Mouse (Mus musculus) forebrain, embryonic 13.5 days (tissue): ENCODE measurements around the gene Lhx1. TPM values are rescaled to one million over a fixed set of nuclear protein-coding genes. Genes with fewer than 3 reads are reported as not detected.

Source experiments
- ATAC-seq: fragments of 200-750 bp; cut with Nextera tagmentation; 2 replicates; pipeline ENCODE4 v1.8.0; 2017
- H3K27ac ChIP-seq: fragments of 300-500 bp; sonication (generic); 2 replicates; pipeline ENCODE4 v1.5.1; 2015; ENCODE audit warnings: inconsistent platforms, mild to moderate bottlenecking, moderate library complexity
- H3K27me3 ChIP-seq: fragments of 300-500 bp; sonication (generic); 2 replicates; pipeline ENCODE4 v1.6.1; 2015; ENCODE audit warnings: mild to moderate bottlenecking, inconsistent platforms
- H3K36me3 ChIP-seq: fragments of 300-500 bp; sonication (generic); 2 replicates; pipeline ENCODE4 v1.6.1; 2015; ENCODE audit warnings: mild to moderate bottlenecking, inconsistent platforms; ENCODE audit not compliant: poor library complexity, severe bottlenecking
- H3K4me1 ChIP-seq: fragments of 300-500 bp; sonication (generic); 2 replicates; pipeline ENCODE4 v1.6.1; 2015; ENCODE audit warnings: inconsistent platforms
- H3K4me2 ChIP-seq: fragments of 300-500 bp; sonication (generic); 2 replicates; pipeline ENCODE4 v1.6.1; 2015; ENCODE audit warnings: inconsistent platforms, mild to moderate bottlenecking, moderate library complexity
- H3K4me3 ChIP-seq: fragments of 300-500 bp; sonication (generic); 2 replicates; pipeline ENCODE4 v1.5.1; 2015; ENCODE audit warnings: mild to moderate bottlenecking, inconsistent platforms
- H3K9ac ChIP-seq: fragments of 300-500 bp; sonication (generic); 2 replicates; pipeline ENCODE4 v1.6.1; 2015; ENCODE audit warnings: mild to moderate bottlenecking, inconsistent platforms
- H3K9me3 ChIP-seq: fragments of 300-500 bp; sonication (generic); replicated peaks from 2 replicates; pipeline ENCODE4 v1.6.1; 2016; ENCODE audit warnings: inconsistent platforms
- WGBS: fragments of 180-500 bp; shearing (Covaris S2); methylation state at CpG from one replicate; pipeline ENCODE4 v1.1.7; 2015; 5-methylcytosine and 5-hydroxymethylcytosine counted together
- polyA plus RNA-seq: library from polyadenylated mRNA; unstranded; fragments of >200 nt; fragmentation: Nextera tagmentation; extraction: Ambion mirVana; gene quantifications from 2 replicates; pipeline ENCODE4 v1.2.1, GENCODE M21; 2015

Gene Lhx1
- polyA plus RNA-seq, result 7.6 and 8.2 TPM in 2 replicates

DNA sequence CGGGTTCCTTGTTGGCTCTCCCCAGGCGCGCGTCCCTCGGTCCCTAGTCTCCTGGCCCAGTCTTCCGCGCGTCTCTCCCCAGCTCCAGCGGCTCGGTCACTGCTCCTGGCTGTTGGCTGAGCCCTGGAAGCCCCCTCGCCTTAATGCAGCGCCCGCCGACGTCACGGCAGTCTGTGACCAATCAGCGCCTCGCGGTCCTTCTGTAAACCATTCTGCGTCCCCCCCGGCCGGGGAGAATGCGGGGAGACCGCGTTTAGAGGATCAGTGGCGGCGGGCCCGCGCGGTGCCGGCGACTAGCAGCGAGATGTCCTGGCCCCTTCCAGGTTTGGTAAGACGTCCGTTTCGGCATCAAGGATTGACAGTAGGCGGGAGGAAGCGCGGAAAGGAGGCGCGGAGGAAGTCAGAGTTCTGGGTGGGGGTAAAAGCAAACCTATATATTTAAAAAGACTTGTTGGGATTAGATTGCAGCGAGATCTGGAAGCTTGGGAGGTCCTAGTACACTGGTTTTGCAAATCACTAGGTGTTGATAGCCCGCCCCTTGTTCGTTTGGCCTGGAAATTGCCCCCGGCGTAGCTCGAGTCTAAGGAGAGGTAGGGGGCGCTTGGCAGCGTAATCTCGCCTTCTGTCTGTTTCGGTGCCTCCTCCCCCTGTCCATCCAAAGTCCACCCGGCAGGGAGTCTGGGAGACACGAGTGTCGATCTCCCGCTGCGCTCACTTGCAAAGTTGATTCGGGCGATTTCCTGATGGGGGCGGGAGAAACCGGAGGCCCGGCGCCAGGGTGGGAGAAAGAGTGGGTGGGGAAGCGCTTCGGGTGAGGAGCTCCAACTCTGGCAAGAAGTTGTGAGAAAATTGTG is at the start of gene Lhx1:
Gene Lhx1 (minus strand): TSS at position 115 of the 854 bp plus-strand sequence.
- no peaks in the 10 kb centered on the region for H3K36me3 ChIP-seq
- no peak within 1 kb of the TSS; the same call in 1 of the 2 replicates for H3K27ac ChIP-seq
- H3K9me3 ChIP-seq, result no peaks in the 10 kb centered on the region
- peaks cover 51% of the 10 kb centered on the region for H3K4me1 ChIP-seq
- H3K27me3 ChIP-seq, result peaks cover 100% of the 10 kb centered on the region
- ATAC-seq, result peak; percentile 74
- H3K4me3 ChIP-seq, result peak within 1 kb of the TSS; percentile 46
- H3K9ac ChIP-seq, result peak within 1 kb of the TSS; percentile 55
- WGBS, result under 1% methylated on average over 64 of the region's 64 CpGs
- H3K4me2 ChIP-seq, result peak within 1 kb of the TSS; percentile 70

DNA sequence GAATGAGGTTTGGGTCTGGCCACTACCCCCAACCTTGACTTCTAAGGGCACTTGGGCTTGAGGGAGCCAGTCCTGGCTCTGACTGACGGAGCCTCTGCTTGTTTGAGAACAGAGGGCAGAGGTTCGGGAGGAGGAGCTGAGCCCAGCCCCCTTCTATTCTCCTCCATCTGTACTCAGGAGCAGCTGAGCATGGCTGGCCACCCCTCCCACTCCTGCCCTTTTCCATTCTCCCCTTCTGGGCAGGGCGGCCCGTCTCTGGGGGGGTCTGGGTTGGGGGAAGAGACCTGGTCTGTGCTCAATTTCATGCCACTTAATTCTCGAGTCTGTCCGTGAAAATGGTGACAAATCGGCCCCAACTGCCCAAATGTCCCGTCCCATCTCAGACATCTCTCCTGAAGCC is 49.5 kb upstream of the Lhx1 start:
- ATAC-seq, result no peak
- Histone ChIP-seq H3K4me3 (no peak overlapping the region), H3K27me3 (peaks cover 39% of the 10 kb centered on the region), H3K4me1 (peaks cover 46% of the 10 kb centered on the region), H3K9ac (no peak overlapping the region), H3K4me2 (no peak overlapping the region), H3K27ac (no peak overlapping the region), H3K9me3 (no peaks in the 10 kb centered on the region), H3K36me3 (no peaks in the 10 kb centered on the region)
- 34% methylated on average over 8 of the region's 8 CpGs for WGBS

- WGBS, result 41% methylated on average over 8 of the region's 8 CpGs
- no peak for ATAC-seq
- Histone ChIP-seq H3K9me3 (no peaks in the 10 kb centered on the region), H3K4me1 (peaks cover 44% of the 10 kb centered on the region), H3K9ac (no peak overlapping the region), H3K27ac (no peak overlapping the region), H3K4me2 (no peak overlapping the region), H3K36me3 (no peaks in the 10 kb centered on the region), H3K27me3 (peaks cover 38% of the 10 kb centered on the region), H3K4me3 (no peak overlapping the region)
Observed at GRCm38 (mm10) chr11:84573637-84574036, 48.3 kb upstream of the Lhx1 start.

- Histone ChIP-seq H3K4me2 (0 out of 2 replicates have a peak overlapping the region, but pooled peaks have one; percentile 8), H3K4me1 (peaks cover 38% of the 10 kb centered on the region), H3K9me3 (no peaks in the 10 kb centered on the region), H3K27ac (peak overlapping the region; percentile 36), H3K27me3 (peaks cover 42% of the 10 kb centered on the region), H3K36me3 (no peaks in the 10 kb centered on the region), H3K4me3 (no peak overlapping the region), H3K9ac (no peak overlapping the region)
- WGBS, result 68% methylated on average over 5 of the region's 5 CpGs
- no peak; the same call in 1 of the 2 replicates for ATAC-seq
Observed at GRCm38 (mm10) chr11:84570812-84571211, 45.5 kb upstream of the Lhx1 start.

GRCm38 (mm10) chr11:84570392-84570791 is 45.1 kb upstream of the Lhx1 start:
- H3K27me3 ChIP-seq, result peaks cover 42% of the 10 kb centered on the region
- H3K9ac ChIP-seq, result no peak overlapping the region
- peak overlapping the region; percentile 36 for H3K27ac ChIP-seq

GRCm38 (mm10) chr11:84569052-84569751 is 43.9 kb upstream of the Lhx1 start:
- H3K27me3 ChIP-seq, result peaks cover 39% of the 10 kb centered on the region
- H3K27ac ChIP-seq, result peak overlapping the region; percentile 27; the same call in 1 of the 2 replicates
- no peak overlapping the region for H3K4me2 ChIP-seq
- no peak overlapping the region for H3K4me3 ChIP-seq
- peaks cover 30% of the 10 kb centered on the region for H3K4me1 ChIP-seq
- WGBS, result 60% methylated on average over 7 of the region's 8 CpGs
- H3K9ac ChIP-seq, result no peak overlapping the region
- H3K36me3 ChIP-seq, result no peaks in the 10 kb centered on the region
- no peaks in the 10 kb centered on the region for H3K9me3 ChIP-seq
- no peak for ATAC-seq

More at GRCm38 (mm10) chr11:84570392-84570791, 45.1 kb upstream of the Lhx1 start:
- H3K4me3 ChIP-seq, result no peak overlapping the region
- WGBS, result 62% methylated on average over 12 of the region's 12 CpGs
- no peaks in the 10 kb centered on the region for H3K36me3 ChIP-seq
- H3K4me2 ChIP-seq, result 0 out of 2 replicates have a peak overlapping the region, but pooled peaks have one; percentile 8
- no peaks in the 10 kb centered on the region for H3K9me3 ChIP-seq
- peaks cover 38% of the 10 kb centered on the region for H3K4me1 ChIP-seq
- ATAC-seq, result peak; percentile 77

GRCm38 (mm10) chr11:84568482-84568881 is 43.1 kb upstream of the Lhx1 start:
- H3K9ac ChIP-seq, result no peak overlapping the region
- no peak overlapping the region for H3K4me2 ChIP-seq
- 50% methylated on average over 5 of the region's 5 CpGs for WGBS
- H3K27ac ChIP-seq, result peak overlapping the region; percentile 57
- ATAC-seq, result peak; percentile 63; the same call in 1 of the 2 replicates
- no peak overlapping the region for H3K4me3 ChIP-seq
- peaks cover 28% of the 10 kb centered on the region for H3K4me1 ChIP-seq
- peaks cover 41% of the 10 kb centered on the region for H3K27me3 ChIP-seq
- no peaks in the 10 kb centered on the region for H3K36me3 ChIP-seq
- H3K9me3 ChIP-seq, result no peaks in the 10 kb centered on the region

DNA sequence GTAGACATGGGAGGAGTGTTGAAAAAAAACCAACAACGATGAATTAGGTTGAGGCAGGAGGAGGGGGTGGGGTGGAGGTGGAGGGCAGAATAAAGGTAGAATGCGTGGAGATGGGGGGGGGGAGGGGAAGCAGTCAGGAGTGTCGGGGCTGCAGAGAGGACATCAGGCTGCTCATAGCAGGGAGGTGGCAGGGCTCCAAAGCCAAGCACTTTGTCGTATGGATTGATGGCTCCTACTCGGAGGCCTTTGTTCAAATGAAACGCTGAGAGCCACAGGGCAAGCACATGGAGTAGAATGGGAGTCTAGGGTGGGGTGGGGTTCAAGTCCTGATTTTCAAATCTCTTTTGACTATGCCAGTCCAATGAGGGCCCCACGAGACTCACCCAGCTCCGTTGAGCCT is 41.4 kb upstream of the Lhx1 start:
- peaks cover 52% of the 10 kb centered on the region for H3K27me3 ChIP-seq
- WGBS, result 40% methylated on average over 8 of the region's 8 CpGs
- H3K4me2 ChIP-seq, result no peak overlapping the region

DNA sequence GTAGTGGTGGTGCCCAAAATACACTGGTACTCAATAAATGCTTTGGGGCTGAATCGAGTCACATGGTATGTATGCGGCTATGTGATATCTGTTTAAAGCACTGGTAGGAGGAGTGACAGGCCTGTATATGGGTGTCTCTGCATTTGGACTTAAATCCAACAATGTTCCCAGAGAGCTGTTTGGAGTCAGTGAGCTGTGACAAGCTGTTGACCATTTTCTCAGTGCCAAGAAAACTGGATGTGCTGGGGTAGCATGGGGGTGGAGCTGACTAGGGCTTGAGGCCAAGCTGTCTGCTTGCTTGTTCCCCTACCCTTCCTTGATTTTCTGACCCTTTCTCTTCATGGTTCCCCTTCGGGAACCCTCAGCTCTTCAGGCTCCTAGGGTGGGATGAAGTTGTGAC is 39.9 kb upstream of the Lhx1 start:
- no peak overlapping the region for H3K4me2 ChIP-seq
- no peak overlapping the region for H3K9ac ChIP-seq
- H3K9me3 ChIP-seq, result no peaks in the 10 kb centered on the region
- no peak overlapping the region for H3K4me3 ChIP-seq
- H3K4me1 ChIP-seq, result peaks cover 39% of the 10 kb centered on the region
- peaks cover 65% of the 10 kb centered on the region for H3K27me3 ChIP-seq
- H3K36me3 ChIP-seq, result no peaks in the 10 kb centered on the region
- no peak overlapping the region for H3K27ac ChIP-seq
- ATAC-seq, result no peak
- 86% methylated on average over 3 of the region's 3 CpGs for WGBS

More for the DNA sequence above, 41.4 kb upstream of the Lhx1 start:
- Histone ChIP-seq H3K9ac (no peak overlapping the region), H3K4me1 (peaks cover 43% of the 10 kb centered on the region), H3K36me3 (no peaks in the 10 kb centered on the region), H3K4me3 (no peak overlapping the region), H3K27ac (no peak overlapping the region), H3K9me3 (no peaks in the 10 kb centered on the region)
- no peak for ATAC-seq

DNA sequence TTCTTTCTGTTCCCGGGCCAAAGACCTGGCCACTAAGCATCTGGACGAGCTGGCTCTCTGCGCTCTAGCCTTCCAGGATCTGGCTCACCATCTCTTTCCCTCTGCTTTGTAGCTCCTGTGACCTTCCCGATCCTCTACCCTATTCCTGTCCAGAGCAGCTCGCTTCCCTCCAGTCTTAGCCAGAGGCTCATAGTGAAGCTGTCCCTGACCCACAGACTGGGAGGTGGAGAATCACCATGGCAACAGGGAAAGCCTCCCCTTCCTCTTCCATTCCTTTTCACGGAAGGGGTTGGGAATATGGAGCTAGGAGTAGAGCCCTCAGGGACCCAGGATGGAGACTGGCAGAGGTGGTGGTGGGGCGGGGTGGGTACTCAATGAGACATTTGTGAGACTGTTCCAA is 38.0 kb upstream of the Lhx1 start:
- Histone ChIP-seq H3K36me3 (no peaks in the 10 kb centered on the region), H3K27ac (no peak overlapping the region), H3K4me2 (no peak overlapping the region), H3K4me1 (peaks cover 22% of the 10 kb centered on the region), H3K27me3 (peaks cover 68% of the 10 kb centered on the region), H3K4me3 (no peak overlapping the region), H3K9ac (no peak overlapping the region), H3K9me3 (no peaks in the 10 kb centered on the region)
- 34% methylated on average over 7 of the region's 7 CpGs for WGBS
- no peak for ATAC-seq

DNA sequence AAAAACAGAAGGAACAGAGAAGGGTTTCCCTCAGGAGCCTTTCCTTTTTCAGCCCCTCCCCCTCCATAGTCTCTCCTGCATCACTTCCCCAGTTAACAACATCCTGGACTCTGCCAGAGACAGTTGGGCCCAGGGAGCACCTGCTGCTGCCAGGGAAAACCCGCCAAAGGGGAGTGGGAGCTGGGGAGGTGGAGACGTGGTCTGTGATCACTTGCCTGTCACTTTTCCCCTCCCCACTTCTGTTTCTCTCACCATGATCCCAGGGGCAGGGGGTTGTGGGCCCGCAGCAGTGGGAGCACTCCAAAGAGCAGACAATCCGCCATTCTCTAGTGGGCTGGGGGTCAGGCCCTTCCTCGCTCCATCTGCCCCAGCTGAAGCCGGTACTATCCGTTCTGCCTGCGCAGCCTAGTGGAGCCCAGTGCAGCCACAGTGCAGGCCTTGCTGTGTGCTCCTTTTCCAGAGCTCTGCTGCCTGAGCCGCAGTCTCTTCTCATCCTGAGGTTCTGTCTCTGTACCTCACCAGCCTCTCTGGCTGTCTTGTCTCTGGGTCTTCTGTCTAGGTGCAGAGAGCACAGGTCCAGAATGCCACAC is 37.5 kb upstream of the Lhx1 start:
- Histone ChIP-seq H3K4me2 (no peak overlapping the region), H3K36me3 (no peaks in the 10 kb centered on the region), H3K4me3 (no peak overlapping the region), H3K9me3 (no peaks in the 10 kb centered on the region), H3K9ac (no peak overlapping the region), H3K4me1 (peaks cover 21% of the 10 kb centered on the region), H3K27ac (no peak overlapping the region), H3K27me3 (peaks cover 63% of the 10 kb centered on the region)
- 15% methylated on average over 9 of the region's 9 CpGs for WGBS
- ATAC-seq, result 0 out of 2 replicates have a peak, but pooled peaks have one; percentile 27

- WGBS, result 68% methylated on average over 5 of the region's 5 CpGs
- Histone ChIP-seq H3K4me2 (no peak overlapping the region), H3K4me1 (peaks cover 21% of the 10 kb centered on the region), H3K27ac (no peak overlapping the region), H3K27me3 (peaks cover 64% of the 10 kb centered on the region), H3K9me3 (no peaks in the 10 kb centered on the region), H3K9ac (no peak overlapping the region), H3K4me3 (no peak overlapping the region), H3K36me3 (no peaks in the 10 kb centered on the region)
- ATAC-seq, result no peak
Observed at GRCm38 (mm10) chr11:84561546-84561945, 36.2 kb upstream of the Lhx1 start.
